In genomic region chr9:56889817-56890216, GRCm38 (mm10) we compare ENCODE assay signal across 8 mouse cellular contexts. TPM values are rescaled to one million over a fixed set of nuclear protein-coding genes. Genes with fewer than 3 reads are reported as not detected.
DNase-seq lines count a peak whose midpoint lies in the region; ATAC-seq and TF ChIP-seq lines count a peak whose summit lies in the region.

No protein-coding gene starts in this region.

- ATAC-seq in midbrain, embryonic 11.5 days (ENCODE audit: low FRiP score) = peak; percentile 70

- TF ChIP-seq POLR2A in kidney, adult 2 months (IDR thresholded peaks at IDR 0.05; ENCODE audit: low read depth, low read length) = no peak
- TF ChIP-seq POLR2A in spleen, adult 2 months (IDR thresholded peaks at IDR 0.05; ENCODE audit: low read depth, low read length) = no peak

- WGBS in kidney, adult 2 months = 26% methylated on average over 14 of the region's 14 CpGs
- 6% methylated on average over 14 of the region's 14 CpGs for WGBS in midbrain, embryonic 11.5 days
- 15% methylated on average over 14 of the region's 14 CpGs for WGBS in spleen, adult 2 months

- H3K27me3 ChIP-seq in kidney, adult 2 months (replicated peaks; ENCODE audit: control insufficient read depth, insufficient read depth, low read length) = no peaks in the 10 kb centered on the region
- no peaks in the 10 kb centered on the region; the same call in 1 of the 2 replicates for H3K27me3 ChIP-seq in midbrain, embryonic 11.5 days (ENCODE audit: control insufficient read depth, insufficient read depth, low read length)
- no peaks in the 10 kb centered on the region for H3K27me3 ChIP-seq in spleen, adult 2 months (ENCODE audit: control insufficient read depth, insufficient read depth, low read length)

- intact Hi-C loops in left cerebral cortex, postnatal 4 days (cut with DNase I) = loop anchor here (10.0 kb wide), 2 partner anchors 245 to 335 kb away; partner anchors contain the start of gene Man2c1

- no peak overlapping the region for H3K27ac ChIP-seq in kidney, adult 2 months (ENCODE audit: insufficient read depth, low read depth, low read length)
- H3K27ac ChIP-seq in midbrain, embryonic 11.5 days (ENCODE audit: low read depth, low read length) = no peak overlapping the region
- no peak overlapping the region for H3K27ac ChIP-seq in spleen, adult 2 months (ENCODE audit: insufficient read depth, low read length)

- H3K9ac ChIP-seq in midbrain, embryonic 11.5 days (ENCODE audit: low read length) = peak overlapping the region; percentile 27; the same call in 1 of the 2 replicates

- peak; percentile 94 for TF ChIP-seq CTCF in kidney, adult 2 months (conservative IDR thresholded peaks at IDR 0.05; ENCODE audit: insufficient read depth, insufficient read length, low read depth, low read length)
- peak; percentile 61; the same call in 1 of the 2 replicates for TF ChIP-seq CTCF in spleen, adult 2 months (IDR thresholded peaks at IDR 0.05; ENCODE audit: extremely low read depth, insufficient read depth, insufficient read length, insufficient replicate concordance)

- DNase-seq in urinary bladder, postnatal 14 days (ENCODE audit: low spot score) = peak; percentile 83
- no peak for DNase-seq in urinary bladder, postnatal 4 days (ENCODE audit: low spot score in 2 of 2)
- peak; percentile 96 for DNase-seq in embryo, embryonic 10 days (ENCODE audit: low spot score)
- DNase-seq in gastrocnemius, postnatal 25 days = peak; percentile 30
- peak; percentile 85 for DNase-seq in kidney, adult 2 months
- DNase-seq in left cerebral cortex, postnatal 4 days = peak; percentile 77
- peak; percentile 94 for DNase-seq in midbrain, embryonic 11.5 days (ENCODE audit: low spot score, missing footprints)
- DNase-seq in spleen, adult 2 months (ENCODE audit: low read depth in 1 of 2, low spot score in 2 of 2) = peak; percentile 47 to 51

- peak overlapping the region; percentile 47 for H3K4me2 ChIP-seq in midbrain, embryonic 11.5 days

- H3K4me1 ChIP-seq in kidney, adult 2 months (ENCODE audit: control insufficient read depth, insufficient read depth, low read length) = no peaks in the 10 kb centered on the region
- H3K4me1 ChIP-seq in midbrain, embryonic 11.5 days (ENCODE audit: control insufficient read depth, insufficient read depth, low read length) = peaks cover 6% of the 10 kb centered on the region; the same call in 1 of the 2 replicates
- no peaks in the 10 kb centered on the region; the same call in 1 of the 2 replicates for H3K4me1 ChIP-seq in spleen, adult 2 months (ENCODE audit: control insufficient read depth, insufficient read depth, insufficient read length)

- no peak overlapping the region for H3K4me3 ChIP-seq in kidney, adult 2 months (ENCODE audit: insufficient read depth, low read depth, low read length)
- H3K4me3 ChIP-seq in midbrain, embryonic 11.5 days (ENCODE audit: low read depth, low read length) = peak overlapping the region; percentile 13; the same call in 1 of the 2 replicates
- H3K4me3 ChIP-seq in spleen, adult 2 months (ENCODE audit: extremely low read depth, insufficient read depth, insufficient read length) = no peak overlapping the region

- H3K9me3 ChIP-seq in midbrain, embryonic 11.5 days (ENCODE audit: control insufficient read depth, low read length) = no peaks in the 10 kb centered on the region

- no peaks in the 10 kb centered on the region for H3K36me3 ChIP-seq in kidney, adult 2 months (ENCODE audit: control insufficient read depth, insufficient read depth, low read length)
- no peaks in the 10 kb centered on the region for H3K36me3 ChIP-seq in midbrain, embryonic 11.5 days (ENCODE audit: control insufficient read depth, insufficient read depth, low read length)
- H3K36me3 ChIP-seq in spleen, adult 2 months (ENCODE audit: control insufficient read depth, insufficient read depth, low read length) = no peaks in the 10 kb centered on the region

RNA-seq across cellular contexts. Expression of gene Cspg4, which starts 25.0 kb away (rescaled TPM):
- 1 to 10 TPM; 6.5 to 9.4 TPM for total RNA-seq in gastrocnemius, postnatal 25 days (2021)
- polyA plus RNA-seq in kidney, adult 2 months (2012; rRNA removed) = 14.5 and 20.5 TPM in 2 replicates
- 10 to 100 TPM; 21.8 to 23.7 TPM for total RNA-seq in left cerebral cortex, postnatal 4 days (2021)
- 1.1 and 1.4 TPM in 2 replicates for polyA plus RNA-seq in midbrain, embryonic 11.5 days (2014; fragmentation: Nextera tagmentation; extraction: Ambion mirVana)
- 1.3 TPM in 2 replicates for polyA plus RNA-seq in spleen, adult 2 months (2012; rRNA removed)

RNA-seq across cellular contexts. Expression of gene Odf3l1, which starts 25.3 kb away (rescaled TPM):
- total RNA-seq in gastrocnemius, postnatal 25 days (2021) = under 1 TPM in 1 of 2 experiments, not detected in 1; 0.67 TPM
- 1.8 and 2.0 TPM in 2 replicates for polyA plus RNA-seq in kidney, adult 2 months (2012; rRNA removed)
- total RNA-seq in left cerebral cortex, postnatal 4 days (2021) = not detected
- polyA plus RNA-seq in midbrain, embryonic 11.5 days (2014; fragmentation: Nextera tagmentation; extraction: Ambion mirVana) = not detected in 2 replicates
- polyA plus RNA-seq in spleen, adult 2 months (2012; rRNA removed) = 0.28 and 0.29 TPM in 2 replicates

RNA-seq across cellular contexts. Expression of gene Snx33, which starts 38.4 kb away (rescaled TPM):
- 1 to 10 TPM; 3.4 to 5.4 TPM for total RNA-seq in gastrocnemius, postnatal 25 days (2021)
- 11.8 and 12.0 TPM in 2 replicates for polyA plus RNA-seq in kidney, adult 2 months (2012; rRNA removed)
- total RNA-seq in left cerebral cortex, postnatal 4 days (2021) = 1 to 10 TPM; 3.1 to 3.8 TPM
- 4.8 and 4.9 TPM in 2 replicates for polyA plus RNA-seq in midbrain, embryonic 11.5 days (2014; fragmentation: Nextera tagmentation; extraction: Ambion mirVana)
- polyA plus RNA-seq in spleen, adult 2 months (2012; rRNA removed) = 8.6 and 9.0 TPM in 2 replicates

RNA-seq across cellular contexts. Expression of gene Imp3, which starts 47.5 kb away (rescaled TPM):
- total RNA-seq in gastrocnemius, postnatal 25 days (2021) = 10 to 100 TPM; 45.1 to 45.3 TPM
- 151 and 189 TPM in 2 replicates for polyA plus RNA-seq in kidney, adult 2 months (2012; rRNA removed)
- 10 to 100 TPM; 52.1 to 53.0 TPM for total RNA-seq in left cerebral cortex, postnatal 4 days (2021)
- 57.0 and 69.4 TPM in 2 replicates for polyA plus RNA-seq in midbrain, embryonic 11.5 days (2014; fragmentation: Nextera tagmentation; extraction: Ambion mirVana)
- 167 and 283 TPM in 2 replicates for polyA plus RNA-seq in spleen, adult 2 months (2012; rRNA removed)

Comparison
In these comparisons a context has a peak if more than half of its experiments do, and no peak if none do; other contexts are left out.
1. DNase-seq: peak in urinary bladder, postnatal 14 days (single experiment), embryo, embryonic 10 days (single experiment), gastrocnemius, postnatal 25 days (single experiment), kidney, adult 2 months (single experiment), left cerebral cortex, postnatal 4 days (single experiment), midbrain, embryonic 11.5 days (single experiment) and spleen, adult 2 months (2 of 2); none in urinary bladder, postnatal 4 days (0 of 2).